Mouse (Mus musculus) intestine, postnatal 0 days (tissue): Measurements from ENCODE around the gene D430042O09Rik. TPM values are rescaled to one million over a fixed set of nuclear protein-coding genes. Genes with fewer than 3 reads are reported as not detected.

Experiments used
- ATAC-seq: fragments of 200-750 bp; cut with Nextera tagmentation; 2 replicates; pipeline ENCODE4 v1.8.0; 2017; ENCODE audit warnings: mild to moderate bottlenecking, moderate TSS enrichment, moderate library complexity
- H3K27ac ChIP-seq: fragments of 300-500 bp; sonication (generic); 2 replicates; pipeline ENCODE4 v1.5.1; 2014; ENCODE audit warnings: mild to moderate bottlenecking, low read depth, low read length, moderate library complexity
- H3K27me3 ChIP-seq: fragments of 300-500 bp; sonication (generic); replicated peaks from 2 replicates; pipeline ENCODE4 v1.6.1; 2014; ENCODE audit warnings: low read length, mixed read lengths; ENCODE audit not compliant: control insufficient read depth, insufficient read depth
- H3K36me3 ChIP-seq: fragments of 300-500 bp; sonication (generic); 2 replicates; pipeline ENCODE4 v1.6.1; 2014; ENCODE audit warnings: mild to moderate bottlenecking, moderate library complexity; ENCODE audit not compliant: control insufficient read depth, insufficient read depth
- H3K4me1 ChIP-seq: fragments of 300-500 bp; sonication (generic); replicated peaks from 2 replicates; pipeline ENCODE4 v1.6.1; 2014; ENCODE audit warnings: antibody characterized with exemption, low read length, mixed read lengths; ENCODE audit not compliant: control insufficient read depth, insufficient read depth
- H3K4me2 ChIP-seq: fragments of 300-500 bp; sonication (generic); replicated peaks from 2 replicates; pipeline ENCODE4 v1.6.1; 2014; ENCODE audit warnings: low read depth, mild to moderate bottlenecking, moderate library complexity
- H3K4me3 ChIP-seq: fragments of 300-500 bp; sonication (generic); 2 replicates; pipeline ENCODE4 v1.5.1; 2014; ENCODE audit warnings: low read depth, low read length
- H3K9ac ChIP-seq: fragments of 300-500 bp; sonication (generic); 2 replicates; pipeline ENCODE4 v1.6.1; 2014; ENCODE audit warnings: mild to moderate bottlenecking, low read depth, low read length
- H3K9me3 ChIP-seq: fragments of 300-500 bp; sonication (generic); 2 replicates; pipeline ENCODE4 v1.6.1; 2016; ENCODE audit warnings: mixed run types; ENCODE audit not compliant: control insufficient read depth
- CTCF ChIP-seq: sonication (generic); IDR thresholded peaks from 2 replicates; pipeline ENCODE4 v1.5.1; 2016; ENCODE audit warnings: low read depth, mild to moderate bottlenecking, control low read depth, antibody characterized with exemption, moderate library complexity
- WGBS: fragments of 180-500 bp; shearing (Covaris S2); extraction: QIAGEN DNeasy Blood & Tissue Kit; methylation state at CpG from one replicate; pipeline ENCODE4 v1.1.7; 2014; 5-methylcytosine and 5-hydroxymethylcytosine counted together
- polyA plus RNA-seq: library from polyadenylated mRNA; unstranded; fragments of >200 nt; fragmentation: Nextera tagmentation; extraction: Ambion mirVana; gene quantifications from 2 replicates; pipeline ENCODE4 v1.2.1, GENCODE M21; 2015

Gene D430042O09Rik
- polyA plus RNA-seq, 1 experiment from 2014 or later, result 2.6 TPM

DNA sequence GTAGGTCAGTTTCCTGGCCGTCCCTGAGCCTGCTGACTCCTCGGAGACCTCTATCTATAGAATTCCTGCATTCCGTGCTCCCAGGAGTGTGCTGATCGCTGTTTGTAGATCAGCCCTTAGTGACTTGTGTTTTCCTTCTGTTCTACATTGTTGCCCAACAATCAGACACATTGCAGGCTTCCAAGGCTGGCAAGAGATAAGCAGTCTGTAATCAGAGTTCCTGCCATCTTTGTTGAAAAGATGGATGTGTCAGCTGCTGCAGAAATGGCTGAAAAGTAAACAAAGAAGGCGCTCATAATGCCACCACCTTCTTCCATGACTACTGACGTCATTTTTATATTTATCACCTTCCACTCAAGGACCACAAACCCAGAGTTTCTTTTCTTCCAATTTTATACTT lies 49.1 kb downstream of the D430042O09Rik start:
- Histone ChIP-seq H3K9me3 (no peaks in the 10 kb centered on the region), H3K27ac (no peak overlapping the region), H3K9ac (no peak overlapping the region), H3K4me3 (no peak overlapping the region), H3K4me1 (no peaks in the 10 kb centered on the region), H3K36me3 (peaks cover 17% of the 10 kb centered on the region; the same call in 1 of the 2 replicates), H3K4me2 (no peak overlapping the region), H3K27me3 (no peaks in the 10 kb centered on the region)
- ATAC-seq, result no peak
- TF ChIP-seq CTCF, result no peak
- 39% methylated on average over 6 of the region's 6 CpGs for WGBS

GRCm38 (mm10) chr7:125757896-125758623 lies 50.4 kb downstream of the D430042O09Rik start:
- no peak overlapping the region for H3K4me3 ChIP-seq
- 72% methylated on average over 6 of the region's 6 CpGs for WGBS
- ATAC-seq, result no peak
- no peak overlapping the region for H3K4me2 ChIP-seq
- H3K27ac ChIP-seq, result no peak overlapping the region
- peaks cover 26% of the 10 kb centered on the region; the same call in 1 of the 2 replicates for H3K36me3 ChIP-seq
- H3K9me3 ChIP-seq, result no peaks in the 10 kb centered on the region
- TF ChIP-seq CTCF, result no peak
- no peaks in the 10 kb centered on the region for H3K27me3 ChIP-seq
- no peak overlapping the region for H3K9ac ChIP-seq
- H3K4me1 ChIP-seq, result no peaks in the 10 kb centered on the region

DNA sequence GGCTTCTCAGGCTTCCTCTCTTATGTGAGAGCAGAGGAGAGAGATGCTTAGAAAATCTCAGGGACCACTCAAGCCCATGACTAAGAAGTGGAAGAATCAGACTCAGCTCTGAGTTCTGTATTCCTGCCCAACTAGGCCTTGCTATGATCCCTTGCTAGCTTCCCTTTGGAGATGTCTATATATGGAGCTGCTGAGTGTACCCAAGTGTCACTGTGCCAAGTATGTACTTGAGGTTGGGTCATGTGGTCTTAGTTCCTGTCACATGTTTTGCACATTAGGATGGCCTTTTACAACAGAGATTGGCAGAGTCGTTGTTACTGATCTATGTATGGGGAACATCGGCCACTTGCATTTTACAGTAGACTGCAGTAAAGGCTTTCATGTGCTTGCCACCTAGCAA lies 54.6 kb downstream of the D430042O09Rik start:
- Histone ChIP-seq H3K9me3 (no peaks in the 10 kb centered on the region), H3K4me1 (no peaks in the 10 kb centered on the region), H3K9ac (no peak overlapping the region), H3K36me3 (peaks cover 32% of the 10 kb centered on the region; the same call in 1 of the 2 replicates), H3K27me3 (no peaks in the 10 kb centered on the region), H3K27ac (no peak overlapping the region), H3K4me3 (no peak overlapping the region), H3K4me2 (no peak overlapping the region)
- WGBS, result 65% methylated on average over 2 of the region's 2 CpGs
- TF ChIP-seq CTCF, result no peak
- ATAC-seq, result no peak

DNA sequence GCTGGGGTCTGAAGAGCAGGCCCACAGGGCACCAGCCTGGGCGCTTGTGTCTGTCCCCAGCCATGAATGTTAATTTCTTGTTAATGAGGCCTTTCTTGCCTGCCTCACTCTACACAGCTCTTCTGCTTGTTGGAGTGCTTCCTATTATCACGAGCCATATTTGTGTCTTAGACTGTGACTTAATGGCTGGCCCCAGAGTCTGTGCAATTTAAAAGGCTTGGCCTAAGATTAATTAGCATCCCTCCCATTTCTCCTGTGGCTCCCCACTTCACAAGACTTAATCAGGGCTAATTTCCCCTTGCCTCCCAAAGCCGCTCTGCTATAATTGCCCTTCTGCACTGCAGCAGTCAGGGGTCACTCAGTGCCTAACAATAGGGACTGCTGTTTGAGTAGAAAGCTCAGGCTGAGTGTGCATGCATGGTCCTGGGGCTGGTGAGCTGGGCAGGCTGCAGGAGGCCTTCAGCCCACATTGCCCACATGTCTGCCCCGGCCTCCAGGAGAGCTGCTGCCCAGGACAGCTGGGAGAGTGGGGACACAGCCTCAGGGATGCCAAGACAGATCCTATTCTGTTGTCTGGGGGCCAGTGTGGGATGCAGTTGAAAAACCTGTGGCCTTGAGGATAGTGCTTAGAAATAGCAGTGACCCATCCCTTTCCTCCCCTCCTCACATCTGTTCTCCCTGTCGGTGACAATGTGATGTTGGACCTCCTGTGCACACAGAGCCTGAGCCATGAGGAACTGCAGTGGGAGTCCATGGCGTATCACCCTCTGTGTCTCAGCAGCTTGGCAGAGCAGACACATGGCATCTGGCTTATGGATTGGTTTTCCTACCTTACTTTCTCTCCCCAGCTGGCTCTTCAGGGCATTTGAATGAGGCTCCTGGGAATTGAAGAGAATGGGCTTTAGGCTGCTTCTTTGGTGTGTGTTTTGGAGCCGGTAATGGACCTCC lies 55.5 kb downstream of the D430042O09Rik start:
- ATAC-seq, result no peak
- WGBS, result 80% methylated on average over 6 of the region's 7 CpGs
- no peak for TF ChIP-seq CTCF
- no peaks in the 10 kb centered on the region for H3K9me3 ChIP-seq
- H3K4me1 ChIP-seq, result no peaks in the 10 kb centered on the region
- peaks cover 32% of the 10 kb centered on the region; the same call in 1 of the 2 replicates for H3K36me3 ChIP-seq
- H3K27ac ChIP-seq, result no peak overlapping the region
- no peak overlapping the region for H3K9ac ChIP-seq
- no peak overlapping the region for H3K4me2 ChIP-seq
- H3K4me3 ChIP-seq, result no peak overlapping the region
- H3K27me3 ChIP-seq, result no peaks in the 10 kb centered on the region

DNA sequence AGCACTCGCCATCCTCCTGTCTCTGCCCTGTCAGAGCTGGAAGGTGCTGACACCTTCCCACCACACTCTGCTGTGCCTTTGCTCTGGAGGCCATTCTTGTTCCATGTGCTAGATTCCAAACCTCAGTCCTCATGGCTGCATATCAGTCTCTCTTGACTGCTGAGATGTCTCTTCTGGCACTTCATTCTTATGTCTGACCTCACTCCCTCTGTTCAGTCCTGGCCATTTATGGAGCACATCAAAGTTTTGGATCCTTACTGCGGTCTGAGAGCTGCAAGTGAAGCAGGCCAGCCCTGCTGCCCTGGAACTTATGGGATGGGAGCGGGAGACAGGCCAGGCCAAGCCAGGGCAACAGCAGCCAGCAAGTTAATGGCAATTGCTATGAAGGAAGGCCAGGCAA lies 56.7 kb downstream of the D430042O09Rik start:
- Histone ChIP-seq H3K9ac (no peak overlapping the region), H3K36me3 (peaks cover 32% of the 10 kb centered on the region; the same call in 1 of the 2 replicates), H3K4me3 (no peak overlapping the region), H3K27me3 (no peaks in the 10 kb centered on the region), H3K4me2 (no peak overlapping the region), H3K4me1 (no peaks in the 10 kb centered on the region), H3K9me3 (no peaks in the 10 kb centered on the region), H3K27ac (no peak overlapping the region)
- 95% methylated on average over 3 of the region's 3 CpGs for WGBS
- ATAC-seq, result no peak
- TF ChIP-seq CTCF, result no peak
